Mouse (Mus musculus) adrenal gland, postnatal 4 days (tissue): ENCODE results near the gene Hepacam2. TPM values are rescaled to one million over a fixed set of nuclear protein-coding genes. Genes with fewer than 3 reads are reported as not detected.
A peak's percentile ranks its signal among the peaks of the same experiment; 100 is the strongest.
"Not testable (repeated sequence)": the region's sequence is repeated elsewhere in the genome, so short reads cannot be mapped to it uniquely, and the experiment has no call there.

Source experiments
- DNase-seq, 2 experiments: peaks; one replicate each; pipeline ENCODE4 v3.0.0; 2021 to 2022; ENCODE audit warnings: low spot score in 2 of 2, mixed read lengths in 2 of 2
- total RNA-seq, 2 experiments: library from RNA; stranded (reverse); gene quantifications; 2 replicates each; pipeline ENCODE4 v1.2.3; 2021

Hepacam2 gene
- total RNA-seq, 2 experiments from 2014 or later: 2.6 TPM; not detected in 1

GRCm38 (mm10) chr6:3468627-3469026, 29.5 kb downstream of the Hepacam2 start:
- no peak for DNase-seq

GRCm38 (mm10) chr6:3463594-3463993, 34.5 kb downstream of the Hepacam2 start:
- DNase-seq: no peak

- no peak for DNase-seq
These were observed 35.1 kb downstream of the Hepacam2 start for GRCm38 (mm10) chr6:3463026-3463425.

- no peak for DNase-seq
These were observed 42.1 kb downstream of the Hepacam2 start for GRCm38 (mm10) chr6:3455944-3456536.

GRCm38 (mm10) chr6:3454421-3454820, 43.7 kb downstream of the Hepacam2 start:
- DNase-seq: no peak

- DNase-seq: peak; percentile 4 to 22
These were observed 50.7 kb downstream of the Hepacam2 start for GRCm38 (mm10) chr6:3447404-3447803.

- no peak for DNase-seq
These were observed 54.2 kb downstream of the Hepacam2 start for GRCm38 (mm10) chr6:3443905-3444304.

GRCm38 (mm10) chr6:3436087-3436486, 62.0 kb downstream of the Hepacam2 start:
- no peak for DNase-seq

GRCm38 (mm10) chr6:3430976-3431375, 67.1 kb downstream of the Hepacam2 start:
- not testable (repeated sequence) for DNase-seq

- DNase-seq: no peak
These were observed 71.1 kb downstream of the Hepacam2 start for GRCm38 (mm10) chr6:3427047-3427446.

GRCm38 (mm10) chr6:3425333-3425732, 72.8 kb downstream of the Hepacam2 start:
- DNase-seq: not testable (repeated sequence)

- DNase-seq: not testable (repeated sequence)
These were observed 73.4 kb downstream of the Hepacam2 start for GRCm38 (mm10) chr6:3424613-3425277.

Other genes starting within 250 kb of the Hepacam2 start
- gene Samd9l, start 98.7 kb downstream of the Hepacam2 start, total RNA-seq: 10 to 100 TPM; 12.5 to 19.2 TPM
- gene Vps50, start 84 bp upstream of the Hepacam2 start, total RNA-seq: 10 to 100 TPM; 23.7 to 25.0 TPM